Mouse (Mus musculus): ENCODE results near the gene Cmc2. TPM values are rescaled to one million over a fixed set of nuclear protein-coding genes. Genes with fewer than 3 reads are reported as not detected.

The Cmc2 gene
- total RNA-seq, 2 experiments from 2014 or later = 26.1 to 34.2 TPM

DNA sequence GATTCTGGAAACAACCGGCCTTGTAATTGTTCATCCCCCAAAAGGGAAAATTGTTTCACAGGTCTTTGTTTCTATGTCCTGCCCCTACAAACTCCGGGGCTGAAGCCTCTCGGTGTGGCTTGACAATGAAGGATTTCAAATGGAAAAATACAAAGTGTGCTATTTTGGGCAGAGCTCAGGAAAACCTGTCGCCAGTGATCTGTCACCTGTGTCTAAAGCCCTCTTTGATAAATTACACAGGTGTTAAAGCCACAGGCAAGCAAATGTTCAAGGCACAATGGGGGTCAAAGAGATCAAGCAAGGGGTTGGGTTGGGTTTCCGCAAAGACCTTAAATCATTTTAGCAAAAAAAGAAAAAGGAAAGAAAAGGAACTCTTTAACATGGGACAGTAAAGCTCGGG lies 78.6 kb downstream of the Cmc2 start:
- no peak for DNase-seq

Other genes starting within 250 kb of the Cmc2 start
- 1 to 10 TPM; 2.9 to 3.2 TPM for gene Cdyl2, start 188.5 kb downstream of the Cmc2 start, total RNA-seq (2021)
- gene Cenpn, start 275 bp upstream of the Cmc2 start, total RNA-seq (2021) = under 1 TPM; 0.51 to 0.62 TPM
- 10 to 100 TPM; 14.3 to 15.4 TPM for gene Atmin, start 21.9 kb upstream of the Cmc2 start, total RNA-seq (2021)
- under 1 TPM; 0.15 to 0.29 TPM for gene 1700030J22Rik, start 57.5 kb upstream of the Cmc2 start, total RNA-seq (2021)
- 10 to 100 TPM; 37.9 to 41.2 TPM for gene Gcsh, start 72.1 kb upstream of the Cmc2 start, total RNA-seq (2021)
- under 1 TPM; 0.08 to 0.19 TPM for gene Pkd1l2, start 161.0 kb upstream of the Cmc2 start, total RNA-seq (2021)
- not detected for gene Bco1, start 174.4 kb upstream of the Cmc2 start, total RNA-seq (2021)
- gene Gan, start 236.7 kb upstream of the Cmc2 start, total RNA-seq (2021) = 1 to 10 TPM; 4.0 to 4.9 TPM